Comparison of ENCODE assay signal across 8 mouse cellular contexts in the genomic region with DNA sequence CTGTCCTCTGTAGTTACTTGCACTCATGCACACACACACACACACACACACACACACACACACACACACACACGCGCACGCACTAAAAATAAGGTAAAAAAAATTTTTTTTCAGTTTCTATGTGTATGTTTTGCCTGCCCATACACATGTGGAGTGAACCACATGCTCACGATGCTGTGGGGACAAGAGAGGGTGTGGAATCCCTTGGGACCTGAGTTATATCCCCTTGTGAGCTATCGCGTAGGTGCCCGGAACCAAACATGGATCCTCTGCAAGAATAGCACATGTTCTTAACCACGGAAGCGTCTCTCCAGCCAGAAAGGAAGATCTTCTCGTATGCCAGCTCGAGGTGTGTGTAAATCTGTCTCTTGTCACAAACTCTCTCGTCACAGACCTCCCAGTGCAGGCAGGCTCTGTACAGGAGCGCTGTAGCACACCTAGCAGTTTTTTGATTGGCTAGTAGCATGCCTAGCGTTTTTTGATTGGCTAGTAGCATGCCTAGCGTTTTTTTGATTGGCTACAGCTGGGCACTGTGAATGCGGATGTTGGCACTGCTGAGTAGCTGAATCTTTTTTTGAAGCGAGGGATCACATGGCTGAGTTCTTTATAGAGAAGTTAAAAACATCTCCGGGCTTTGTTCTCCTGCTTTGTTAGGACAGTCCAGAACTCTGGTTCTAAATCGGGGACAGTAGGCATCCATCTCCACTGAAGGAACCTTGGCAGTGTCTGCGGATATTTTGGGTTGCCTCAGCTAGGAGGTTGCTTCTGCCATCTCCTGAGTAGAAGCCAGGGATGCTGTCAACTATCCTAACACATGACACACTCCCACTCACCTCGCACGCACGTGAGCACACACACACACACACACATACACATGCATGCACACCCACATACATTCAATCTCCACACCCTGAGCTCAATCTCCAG. TPM values are rescaled to one million over a fixed set of nuclear protein-coding genes. Genes with fewer than 3 reads are reported as not detected.
DNase-seq lines count a peak whose midpoint lies in the region; ATAC-seq lines count a peak whose summit lies in the region.

No protein-coding gene starts in this region.

- no peak overlapping the region for H3K27ac ChIP-seq in embryonic facial prominence, embryonic 15.5 days (replicated peaks)
- peak overlapping the region in 1 of 2 experiments; percentile 27; a peak in 1 of 4 replicates for H3K27ac ChIP-seq in heart, embryonic 14.5 days (replicated peaks in 1 of 2; ENCODE audit: control insufficient read depth in 1 of 2, insufficient read depth in 1 of 2, low read depth in 2 of 2, low read length in 2 of 2)
- no peak overlapping the region for H3K27ac ChIP-seq in liver, embryonic 11.5 days (ENCODE audit: low read depth, low read length)
- H3K27ac ChIP-seq in stomach, embryonic 15.5 days: no peak overlapping the region; the same call in 1 of the 2 replicates

- no peaks in the 10 kb centered on the region for H3K27me3 ChIP-seq in embryonic facial prominence, embryonic 15.5 days
- no peaks in the 10 kb centered on the region for H3K27me3 ChIP-seq in heart, embryonic 14.5 days (ENCODE audit: control insufficient read depth, insufficient read depth, low read length)
- H3K27me3 ChIP-seq in liver, embryonic 11.5 days (replicated peaks; ENCODE audit: control insufficient read depth, insufficient read depth, low read length): no peaks in the 10 kb centered on the region
- H3K27me3 ChIP-seq in stomach, embryonic 15.5 days (replicated peaks): no peaks in the 10 kb centered on the region

- ATAC-seq in embryonic facial prominence, embryonic 15.5 days (ENCODE audit: insufficient number of reproducible peaks, low FRiP score, low TSS enrichment, low read depth): peak; percentile 89
- peak; percentile 86 for ATAC-seq in heart, embryonic 14.5 days (ENCODE audit: insufficient number of reproducible peaks, insufficient read depth, low FRiP score, low read depth)
- peak; percentile 86 for ATAC-seq in liver, embryonic 11.5 days (replicated peaks; ENCODE audit: low FRiP score)
- peak; percentile 85 for ATAC-seq in monocyte, adult 5-6 weeks (replicated peaks; ENCODE audit: insufficient number of reproducible peaks, low FRiP score, low TSS enrichment, poor library complexity, severe bottlenecking)
- peak; percentile 91 for ATAC-seq in stomach, embryonic 15.5 days (ENCODE audit: insufficient read depth, low FRiP score, low read depth)

- no peak overlapping the region for H3K9ac ChIP-seq in embryonic facial prominence, embryonic 15.5 days
- peak overlapping the region; percentile 47 for H3K9ac ChIP-seq in heart, embryonic 14.5 days (ENCODE audit: low read length)
- H3K9ac ChIP-seq in liver, embryonic 11.5 days (ENCODE audit: low read depth, low read length): no peak overlapping the region
- no peak overlapping the region for H3K9ac ChIP-seq in stomach, embryonic 15.5 days

- no peaks in the 10 kb centered on the region for H3K9me3 ChIP-seq in embryonic facial prominence, embryonic 15.5 days (replicated peaks)
- no peaks in the 10 kb centered on the region for H3K9me3 ChIP-seq in heart, embryonic 14.5 days (ENCODE audit: control insufficient read depth, low read length)
- H3K9me3 ChIP-seq in liver, embryonic 11.5 days (ENCODE audit: control insufficient read depth, low read length): no peaks in the 10 kb centered on the region
- H3K9me3 ChIP-seq in stomach, embryonic 15.5 days: no peaks in the 10 kb centered on the region

- 41% methylated on average over 23 of the region's 23 CpGs for WGBS in embryonic facial prominence, embryonic 15.5 days
- 39% methylated on average over 23 of the region's 23 CpGs for WGBS in heart, embryonic 14.5 days
- 49% methylated on average over 23 of the region's 23 CpGs for WGBS in liver, embryonic 11.5 days
- 40% methylated on average over 23 of the region's 23 CpGs for WGBS in stomach, embryonic 15.5 days

- peak overlapping the region; percentile 56 for H3K4me2 ChIP-seq in embryonic facial prominence, embryonic 15.5 days (replicated peaks)
- peak overlapping the region; percentile 68 for H3K4me2 ChIP-seq in heart, embryonic 14.5 days (ENCODE audit: low read length)
- H3K4me2 ChIP-seq in liver, embryonic 11.5 days: peak overlapping the region; percentile 52
- H3K4me2 ChIP-seq in stomach, embryonic 15.5 days: peak overlapping the region; percentile 48

- DNase-seq in 416B (ENCODE audit: low read depth): peak; percentile 91
- DNase-seq in adrenal gland, postnatal 36 days: peak; percentile 71 to 75
- DNase-seq in kidney, postnatal 10 days: peak; percentile 71
- no peak for DNase-seq in liver, embryonic 11.5 days (ENCODE audit: low spot score)

- H3K36me3 ChIP-seq in embryonic facial prominence, embryonic 15.5 days: no peaks in the 10 kb centered on the region
- H3K36me3 ChIP-seq in heart, embryonic 14.5 days (ENCODE audit: control insufficient read depth, insufficient read depth, low read length): no peaks in the 10 kb centered on the region
- H3K36me3 ChIP-seq in liver, embryonic 11.5 days (ENCODE audit: control insufficient read depth, insufficient read depth, low read length): no peaks in the 10 kb centered on the region
- no peaks in the 10 kb centered on the region for H3K36me3 ChIP-seq in stomach, embryonic 15.5 days

- H3K4me1 ChIP-seq in embryonic facial prominence, embryonic 15.5 days: peaks cover 8% of the 10 kb centered on the region; the same call in 1 of the 2 replicates
- H3K4me1 ChIP-seq in heart, embryonic 14.5 days (ENCODE audit: control insufficient read depth in 2 of 2, insufficient read depth in 2 of 2, low read length in 2 of 2): peaks cover 0 to 3% of the 10 kb centered on the region in 2 experiments; a peak in 1 of 4 replicates
- H3K4me1 ChIP-seq in liver, embryonic 11.5 days (replicated peaks; ENCODE audit: control insufficient read depth, insufficient read depth, low read length): no peaks in the 10 kb centered on the region
- no peaks in the 10 kb centered on the region for H3K4me1 ChIP-seq in stomach, embryonic 15.5 days

- peak overlapping the region; percentile 28 for H3K4me3 ChIP-seq in embryonic facial prominence, embryonic 15.5 days (replicated peaks)
- H3K4me3 ChIP-seq in heart, embryonic 14.5 days (ENCODE audit: control insufficient read depth in 1 of 2, insufficient read depth in 1 of 2, low read depth in 1 of 2, low read length in 2 of 2): peak overlapping the region; percentile 32 to 38
- H3K4me3 ChIP-seq in liver, embryonic 11.5 days (ENCODE audit: low read depth, low read length): no peak overlapping the region; the same call in 1 of the 2 replicates
- peak overlapping the region; percentile 10; the same call in 1 of the 2 replicates for H3K4me3 ChIP-seq in stomach, embryonic 15.5 days (replicated peaks)

RNA-seq across cellular contexts. Expression of gene Pkdcc, which starts 52.4 kb away (rescaled TPM):
- total RNA-seq in adrenal gland, postnatal 36 days (2021): 100 to 1,000 TPM in 1 of 2 experiments, 10 to 100 TPM in 1; 54.8 to 151 TPM
- 8.6 and 10.3 TPM in 2 replicates for polyA plus RNA-seq in embryonic facial prominence, embryonic 15.5 days (2015; fragmentation: Nextera tagmentation; extraction: Ambion mirVana)
- polyA plus RNA-seq in heart, embryonic 14.5 days (2014; fragmentation: Nextera tagmentation; extraction: Ambion mirVana): 12.5 and 20.2 TPM in 2 replicates
- polyA plus RNA-seq in liver, embryonic 11.5 days (2014; fragmentation: Nextera tagmentation; extraction: Ambion mirVana): 14.3 and 19.4 TPM in 2 replicates
- 5.2 to 17.0 TPM (median 6.6 TPM) in 3 replicates for total RNA-seq in monocyte, adult 5-6 weeks (2017)
- polyA plus RNA-seq in stomach, embryonic 15.5 days (2015; fragmentation: Nextera tagmentation; extraction: Ambion mirVana): 24.6 and 29.7 TPM in 2 replicates
